Mouse (Mus musculus) kidney, postnatal 36 days (tissue): ENCODE measurements around the gene Pnpla8.

Experiments
- DNase-seq, 2 experiments: peaks; one replicate each; pipeline ENCODE4 v3.0.0; 2021 to 2022; ENCODE audit warnings: mixed read lengths in 2 of 2

The Pnpla8 gene

GRCm38 (mm10) chr12:44357460-44357859 is 136.3 kb downstream of the Pnpla8 start:
- no peak for DNase-seq

- no peak for DNase-seq
Measured at GRCm38 (mm10) chr12:44357881-44358280, 136.7 kb downstream of the Pnpla8 start.

- DNase-seq: no peak
Measured at GRCm38 (mm10) chr12:44371076-44371710, 150.0 kb downstream of the Pnpla8 start.
